Mouse (Mus musculus): ENCODE results near the gene Hsph1.

DNA sequence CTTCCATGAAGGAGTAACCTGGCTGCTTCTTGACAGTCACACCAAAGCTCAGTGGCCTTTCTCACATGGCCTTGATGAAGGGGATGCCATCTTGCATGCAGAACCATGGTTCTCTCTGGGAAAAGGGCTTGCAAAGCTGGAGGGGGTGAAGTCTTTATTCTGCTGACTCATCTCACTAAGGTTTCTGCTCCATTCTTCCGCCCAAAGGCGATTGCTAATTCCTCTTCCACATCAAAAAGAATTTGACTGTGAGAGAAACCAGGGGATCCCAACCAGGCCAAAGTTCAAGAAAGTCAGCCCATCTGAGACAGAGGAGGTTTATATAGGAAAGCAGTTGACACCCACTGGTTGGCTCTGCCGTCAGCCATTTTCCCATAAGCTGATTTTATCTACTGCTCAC is 46.2 kb downstream of the Hsph1 start:
- no peak for TF ChIP-seq EP300 (IDR thresholded peaks at IDR 0.05; ENCODE audit: low read length)
- no peak for TF ChIP-seq CTCF (conservative IDR thresholded peaks at IDR 0.05 in 1 of 2, IDR thresholded peaks at IDR 0.05 in 1 of 2; ENCODE audit: low read depth in 2 of 2, low read length in 2 of 2)
- no peak for TF ChIP-seq POLR2A (IDR thresholded peaks at IDR 0.05; ENCODE audit: low read depth, low read length)
- TF ChIP-seq BHLHE40 (IDR thresholded peaks at IDR 0.05; ENCODE audit: low read depth, low read length) = no peak
- TF ChIP-seq RCOR1 (conservative IDR thresholded peaks at IDR 0.05; ENCODE audit: low read depth, low read length) = no peak
- no peak for TF ChIP-seq UBTF (IDR thresholded peaks at IDR 0.05; ENCODE audit: low read depth, low read length)
- TF ChIP-seq NRF1 (IDR thresholded peaks at IDR 0.05; ENCODE audit: low read depth, low read length) = no peak
- TF ChIP-seq E2F4 (IDR thresholded peaks at IDR 0.05; ENCODE audit: insufficient replicate concordance, low read depth, low read length) = no peak
- no peak for TF ChIP-seq MXI1 (IDR thresholded peaks at IDR 0.05; ENCODE audit: low read depth, low read length)
- no peak for TF ChIP-seq ZMIZ1 (IDR thresholded peaks at IDR 0.05; ENCODE audit: low read depth, low read length)
- TF ChIP-seq MAX (IDR thresholded peaks at IDR 0.05; ENCODE audit: low read length) = no peak
- no peak for TF ChIP-seq SIN3A (IDR thresholded peaks at IDR 0.05; ENCODE audit: low read length)
- no peak for TF ChIP-seq JUND (conservative IDR thresholded peaks at IDR 0.05; ENCODE audit: low read depth, low read length)

Data from CH12.LX (cell line).